Mouse (Mus musculus) c-Kit-positive CD71-negative TER-119-negative erythroid progenitor cells, embryonic 14.5 days (primary cell): ENCODE measurements around the gene Zbp1.

Experiments
- DNase-seq: peaks from one replicate; pipeline ENCODE4 v3.0.0-alpha.2; 2013; ENCODE audit warnings: low read depth

Gene Zbp1

DNA sequence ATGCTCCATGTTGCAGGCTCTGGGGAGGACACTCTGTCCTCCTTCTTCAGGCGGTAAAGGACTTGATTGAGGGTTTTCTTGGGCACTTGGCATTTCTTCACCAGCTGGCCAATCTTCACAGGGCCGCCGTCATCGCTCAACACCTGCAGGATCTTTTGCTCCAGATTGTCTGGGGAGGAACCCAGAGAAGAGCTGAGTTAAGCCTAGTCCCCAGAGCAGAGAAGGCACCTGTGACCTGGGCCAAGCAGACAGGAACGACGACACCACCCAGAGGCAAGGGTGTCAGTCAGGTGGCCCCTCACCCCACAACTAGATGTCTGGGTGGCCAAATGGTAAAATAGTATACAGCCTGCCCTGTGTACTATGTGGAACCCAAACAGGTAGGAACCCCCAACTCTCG lies 1.9 kb downstream of the Zbp1 start:
- DNase-seq = no peak

DNA sequence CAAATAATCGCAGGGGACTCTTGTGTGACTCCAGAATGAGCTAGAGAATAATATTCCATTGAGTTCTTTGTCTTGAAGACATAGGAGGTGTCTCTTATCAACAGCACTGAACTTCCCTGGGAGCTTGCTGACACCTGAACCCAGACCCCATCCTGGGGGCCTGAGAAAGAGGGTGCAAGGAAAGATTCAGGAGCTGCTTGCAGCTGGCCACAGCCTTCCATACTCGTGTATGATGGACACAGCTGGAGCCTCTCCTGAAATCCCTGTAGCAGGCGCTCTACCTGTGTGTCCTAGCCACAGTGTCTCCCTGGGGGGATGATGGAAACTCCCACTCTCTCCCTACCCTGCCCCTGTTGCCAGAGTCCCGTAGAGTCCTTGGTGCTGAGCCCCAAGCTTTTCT lies 6.5 kb downstream of the Zbp1 start:
- no peak for DNase-seq

DNA sequence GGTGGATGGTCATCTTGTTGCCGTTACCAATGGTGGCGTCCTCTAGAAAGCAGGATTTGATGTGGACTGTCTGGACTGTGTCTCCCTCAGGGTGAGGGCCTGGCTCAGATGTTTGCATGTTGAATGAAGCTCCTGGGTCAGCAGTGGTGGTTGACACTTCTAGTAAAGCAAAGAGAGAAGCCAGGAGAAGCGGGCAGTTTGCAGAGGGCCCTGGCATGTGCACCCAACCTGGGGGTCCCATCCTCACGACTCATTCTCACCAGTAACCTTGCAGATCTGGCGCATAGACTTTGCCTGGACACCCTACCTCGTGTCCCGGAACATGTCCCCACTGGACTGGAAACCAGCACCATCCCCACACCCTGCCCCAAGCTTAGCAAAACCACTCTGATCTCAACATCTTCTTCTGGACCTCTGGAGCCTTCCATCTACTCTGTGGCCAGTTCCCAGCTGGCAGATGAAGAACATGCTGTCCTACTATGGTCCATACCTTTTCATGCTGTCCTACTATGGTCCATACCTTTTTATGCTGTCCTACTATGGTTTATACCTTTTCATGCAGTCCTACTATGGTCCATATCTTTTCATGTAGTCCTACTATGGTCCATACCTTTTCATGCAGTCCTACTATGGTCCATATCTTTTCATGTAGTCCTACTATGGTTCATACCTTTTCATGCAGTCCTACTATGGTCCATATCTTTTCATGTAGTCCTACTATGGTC lies 9.5 kb downstream of the Zbp1 start:
- no peak for DNase-seq

DNA sequence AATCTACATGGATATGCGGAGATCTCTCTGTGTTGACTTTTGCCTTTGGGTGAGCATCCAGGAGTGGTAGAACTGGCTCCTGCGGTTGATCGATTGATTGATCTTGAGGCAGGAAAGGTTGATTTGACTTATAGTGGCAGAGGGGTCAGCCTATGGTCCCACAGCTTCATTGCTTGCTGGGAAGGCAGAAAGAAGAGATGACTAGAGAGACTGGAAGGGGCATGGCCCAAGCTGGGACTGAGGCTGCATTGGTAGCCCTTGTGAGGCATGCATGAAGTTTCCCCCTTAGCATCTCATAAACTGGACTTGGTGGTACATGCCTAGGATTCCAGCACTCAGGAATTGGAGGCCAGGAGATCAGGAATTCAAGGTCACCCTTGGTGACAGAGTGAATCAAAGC lies 11.7 kb downstream of the Zbp1 start:
- DNase-seq = no peak

DNA sequence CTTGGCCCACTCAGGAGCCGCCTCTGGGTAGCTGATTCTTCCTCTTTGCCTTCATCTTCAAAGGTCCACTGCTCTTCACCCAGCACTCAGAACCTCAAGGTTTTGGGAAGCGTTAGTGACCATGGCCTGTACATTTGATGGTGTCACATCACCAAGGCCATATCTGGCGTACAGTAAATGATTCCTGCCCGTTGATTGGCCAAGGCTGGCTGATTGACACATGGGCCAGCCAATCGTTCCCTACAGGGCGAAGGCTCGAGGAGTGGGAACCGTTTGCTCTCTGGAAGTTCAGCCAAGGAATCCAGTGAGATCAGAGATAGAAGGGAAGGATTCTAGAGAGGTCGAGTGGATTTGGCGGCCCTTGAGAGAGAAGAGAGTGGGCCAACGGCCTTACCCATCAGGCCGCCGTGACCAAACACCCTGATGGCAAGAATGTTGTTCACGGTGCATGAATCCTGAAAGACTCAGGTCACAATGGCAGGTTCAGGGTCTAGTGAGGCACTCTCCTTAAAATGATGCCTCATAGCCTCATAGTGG lies 13.1 kb downstream of the Zbp1 start:
- no peak for DNase-seq

DNA sequence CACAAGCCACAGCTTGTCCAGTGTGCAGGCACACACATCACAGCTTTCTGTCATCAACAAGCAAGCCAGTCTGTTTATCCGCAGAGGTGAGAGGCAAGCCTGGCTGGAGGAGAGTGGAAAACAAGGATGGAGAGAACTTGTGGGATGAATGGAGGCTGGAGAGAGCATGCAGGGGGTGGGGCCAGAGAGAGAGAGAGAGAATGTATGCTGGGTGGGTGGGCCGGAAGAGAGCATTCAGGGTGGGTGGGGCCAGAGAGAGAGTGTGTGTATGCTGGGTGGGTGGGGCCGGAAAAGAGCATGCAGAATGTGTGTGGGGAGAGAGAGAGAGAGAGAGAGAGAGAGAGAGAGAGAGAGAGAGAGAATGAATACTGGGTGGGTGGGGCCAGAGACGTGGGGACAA lies 14.1 kb downstream of the Zbp1 start:
- DNase-seq = no peak

DNA sequence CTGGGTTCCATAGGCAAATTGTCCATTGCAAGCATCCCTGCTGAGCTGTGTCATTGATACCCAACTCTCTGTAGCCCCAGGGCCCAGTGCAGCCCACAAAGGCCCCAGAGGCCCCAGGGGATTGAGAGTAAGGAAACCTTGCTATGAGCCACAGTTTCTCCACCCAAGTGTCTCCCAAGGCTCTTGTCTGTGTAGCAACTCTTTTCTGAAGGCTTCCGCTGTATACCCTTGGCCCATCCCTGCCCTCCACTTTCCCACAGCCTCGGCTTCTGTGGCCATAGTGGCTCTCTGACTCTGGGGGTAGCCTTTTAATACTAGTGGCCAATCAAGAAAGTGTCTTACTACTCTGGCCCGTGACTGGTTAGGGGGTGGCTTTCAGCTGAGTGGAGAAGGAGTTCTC lies 15.0 kb downstream of the Zbp1 start:
- DNase-seq = no peak

DNA sequence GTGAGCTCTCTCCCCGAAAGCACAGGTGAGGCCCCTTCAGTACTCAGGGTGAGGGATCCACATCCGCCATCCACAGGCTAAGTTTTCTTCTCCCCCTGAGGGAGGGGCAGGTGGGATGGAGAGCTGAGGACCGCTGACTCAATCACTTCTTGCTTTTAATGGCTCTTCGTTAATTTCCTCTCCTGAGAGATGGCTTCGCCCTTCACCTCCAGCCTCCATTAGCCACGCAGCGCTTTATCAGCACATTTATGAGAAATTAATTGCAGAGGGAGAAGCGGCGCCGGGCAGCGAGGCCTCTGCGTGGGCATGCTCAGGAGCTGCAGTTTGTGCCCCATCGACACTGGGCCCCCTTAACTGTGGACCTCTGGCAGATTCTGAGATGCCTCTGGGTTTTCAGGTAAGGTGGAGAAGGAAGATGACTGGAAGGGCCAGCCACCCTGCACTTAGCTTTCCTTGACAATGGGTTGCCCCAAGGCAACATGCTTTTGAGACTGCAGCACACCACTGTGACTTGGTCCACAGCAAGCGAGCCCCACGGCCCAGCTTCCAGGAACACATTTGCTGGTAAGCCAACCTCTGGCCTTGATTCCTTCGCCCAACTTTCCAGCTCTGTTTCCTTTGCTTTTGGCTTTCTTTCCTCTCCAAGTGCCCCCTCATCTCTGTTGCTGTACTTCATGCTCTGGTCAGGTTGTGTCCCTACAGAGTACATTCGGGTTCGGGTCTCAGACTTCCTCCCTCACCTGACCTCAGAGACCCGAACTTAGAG lies 15.6 kb downstream of the Zbp1 start:
- no peak for DNase-seq

DNA sequence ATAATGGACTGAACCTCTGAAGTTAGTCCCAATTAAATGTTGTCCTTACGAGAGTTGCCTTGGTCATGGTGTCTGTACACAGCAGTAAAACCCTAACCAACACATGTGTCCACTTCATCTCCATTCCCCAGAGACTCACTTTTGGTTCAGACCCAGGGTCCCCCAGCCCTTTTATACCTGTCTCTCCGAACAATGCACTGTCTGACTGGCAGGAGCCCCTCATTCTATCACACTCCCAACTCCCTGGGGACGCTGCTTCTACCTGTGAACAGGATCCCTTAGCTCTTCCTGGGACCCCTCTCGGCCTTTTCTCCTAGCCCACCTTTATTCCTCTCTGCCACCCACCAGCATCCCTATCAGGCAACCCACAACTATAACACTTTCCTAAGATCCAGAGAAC lies 23.9 kb downstream of the Zbp1 start:
- no peak for DNase-seq

DNA sequence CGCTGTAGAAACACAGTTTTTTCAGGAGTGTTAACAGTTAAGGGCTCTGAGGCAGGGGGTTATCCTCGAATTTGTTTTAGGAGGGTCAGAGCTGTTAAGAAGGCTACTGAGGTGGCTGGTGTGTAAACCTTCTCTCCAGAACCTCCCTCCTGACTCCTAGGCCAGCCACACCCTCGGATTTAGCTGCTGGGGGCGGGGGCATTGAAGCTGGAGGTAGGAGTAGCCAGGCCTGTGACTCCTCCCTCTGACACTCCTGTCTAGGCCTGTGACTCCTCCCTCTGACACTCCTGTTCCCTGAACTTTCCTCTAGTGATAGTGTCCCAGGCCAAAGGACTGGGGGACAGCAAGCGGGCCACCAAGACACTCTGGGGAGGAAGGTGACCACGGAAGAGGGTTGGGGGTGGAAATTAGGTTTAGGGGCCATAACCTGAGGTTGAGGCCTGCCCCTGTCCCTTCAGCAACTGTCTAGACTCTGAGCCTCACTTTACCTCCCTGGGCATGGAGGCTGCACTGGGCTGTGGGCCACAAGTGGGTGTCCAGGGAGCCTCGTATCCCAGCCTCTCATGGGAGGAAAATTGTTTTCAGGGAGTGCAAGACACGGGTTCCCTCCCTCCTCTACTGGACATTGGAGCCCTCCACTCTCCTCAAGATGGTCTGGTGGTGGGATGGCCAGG lies 31.4 kb downstream of the Zbp1 start:
- no peak for DNase-seq

DNA sequence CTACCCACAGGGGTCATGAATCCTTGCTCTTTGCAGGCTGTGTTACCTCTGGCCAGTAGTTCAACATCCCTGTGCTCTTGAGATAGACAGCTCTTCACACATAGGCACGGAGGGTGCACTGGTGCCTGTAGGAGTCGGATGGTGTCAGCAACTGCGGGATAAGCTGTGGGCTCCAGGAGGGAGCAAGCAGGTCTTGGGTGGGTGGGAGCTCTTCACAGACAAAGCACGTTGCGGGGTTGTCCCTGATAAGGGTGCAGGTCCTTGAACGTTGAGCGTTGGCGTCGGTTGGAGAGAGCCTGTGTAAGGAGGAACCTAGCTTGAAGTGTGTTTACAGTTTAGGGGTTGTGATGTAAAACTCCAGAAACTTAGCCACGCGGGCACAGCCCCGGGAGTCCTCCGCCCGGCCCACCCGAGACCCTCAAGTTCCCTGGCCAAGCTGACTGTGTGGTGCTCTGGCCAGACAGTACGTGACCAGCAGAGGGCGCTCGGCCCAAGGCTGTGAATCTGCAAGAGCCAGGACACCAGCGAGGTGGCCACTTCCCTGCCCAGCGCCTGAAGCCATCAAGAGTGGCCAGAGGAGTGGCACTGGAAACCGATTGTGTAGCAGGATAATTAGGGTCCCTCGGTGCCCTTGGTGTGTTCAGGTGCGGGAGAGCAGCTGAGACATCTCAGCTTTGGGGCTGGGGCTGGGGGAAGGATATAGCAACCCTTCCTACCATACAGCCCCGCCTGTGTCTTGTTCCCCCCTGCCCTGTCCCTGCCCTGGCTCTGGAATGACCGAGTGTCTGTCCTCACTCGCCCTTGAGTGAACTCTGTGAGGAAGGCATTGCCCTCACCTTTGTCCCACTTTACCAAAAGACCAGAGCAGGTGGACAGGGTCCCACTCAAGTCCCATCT lies 32.4 kb downstream of the Zbp1 start:
- no peak for DNase-seq

DNA sequence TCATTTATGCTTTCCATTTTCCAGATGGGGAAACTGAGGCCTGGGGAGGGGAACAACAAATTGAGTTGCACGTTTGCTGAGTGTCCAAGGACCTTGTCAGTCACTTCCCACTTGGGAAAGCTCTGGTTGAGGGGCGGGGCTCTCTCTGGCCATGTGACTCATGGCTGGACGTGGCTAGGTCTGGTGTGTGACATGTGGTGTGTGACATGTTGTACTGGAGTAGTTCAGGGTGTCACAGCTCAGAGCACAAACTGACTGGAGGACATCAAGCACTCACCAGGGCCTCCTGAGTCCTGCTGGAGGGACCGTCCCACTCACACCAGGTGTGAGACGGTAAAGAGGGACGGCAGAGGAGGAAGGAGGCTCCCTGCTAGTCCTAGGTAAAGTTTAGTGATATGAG lies 33.4 kb downstream of the Zbp1 start:
- DNase-seq = no peak

DNA sequence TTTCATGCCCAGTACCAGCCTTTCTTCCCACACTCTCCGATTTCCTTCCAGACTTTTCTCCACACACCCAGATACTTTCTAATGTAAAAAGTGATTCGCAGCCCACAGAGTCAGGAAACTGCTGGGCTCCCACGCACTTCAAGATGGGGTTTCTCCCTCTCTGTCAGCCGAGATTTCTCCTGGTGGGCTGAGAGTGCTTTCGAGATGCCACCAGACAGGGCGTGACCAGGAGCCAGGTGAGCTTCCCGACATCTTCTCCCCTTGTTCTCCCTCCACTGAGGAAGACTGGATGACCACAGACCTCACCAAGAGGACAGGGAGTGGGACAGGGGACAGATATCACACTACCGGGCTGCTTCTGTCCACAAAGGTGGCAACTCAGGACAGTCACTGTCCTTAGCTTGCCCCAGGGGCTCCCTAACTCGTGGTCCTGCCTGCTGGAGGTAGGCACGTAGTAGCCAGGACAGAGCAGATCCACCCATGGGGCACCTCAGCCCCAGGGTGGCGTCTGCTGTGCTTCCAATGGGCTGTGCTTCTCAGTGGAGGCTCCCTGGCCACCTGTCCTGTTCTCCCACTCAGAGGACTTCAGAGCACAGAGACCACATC lies 34.1 kb downstream of the Zbp1 start:
- DNase-seq = no peak

DNA sequence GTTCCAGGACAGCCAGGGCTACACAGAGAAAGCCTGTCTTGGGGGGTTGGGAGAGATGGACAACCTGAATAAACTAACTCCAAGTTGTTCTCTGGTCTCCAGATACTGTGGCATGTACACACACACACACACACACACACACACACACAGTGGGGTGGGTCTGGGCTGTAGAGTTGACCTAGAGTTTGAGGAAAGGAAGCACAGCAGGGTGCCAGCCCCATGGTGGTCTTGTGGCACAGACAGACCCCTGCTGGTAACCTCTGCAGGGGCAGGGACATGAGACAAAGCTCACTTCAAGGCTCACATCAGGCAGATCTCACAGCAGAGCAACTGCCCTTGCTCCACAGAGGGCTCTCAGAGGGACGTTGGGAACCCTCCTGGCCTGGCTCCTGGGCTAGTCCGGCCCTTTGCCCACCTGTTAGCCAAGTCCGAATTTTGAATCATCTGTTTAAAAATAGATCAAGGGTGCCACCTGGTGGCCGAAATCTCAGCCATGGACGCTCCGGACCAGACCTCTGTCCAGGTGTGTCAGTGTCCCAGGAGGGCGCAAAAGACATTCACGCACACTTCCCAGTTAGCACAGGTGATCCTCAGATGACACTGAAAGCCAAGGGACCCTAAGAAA lies 34.8 kb downstream of the Zbp1 start:
- DNase-seq = no peak

DNA sequence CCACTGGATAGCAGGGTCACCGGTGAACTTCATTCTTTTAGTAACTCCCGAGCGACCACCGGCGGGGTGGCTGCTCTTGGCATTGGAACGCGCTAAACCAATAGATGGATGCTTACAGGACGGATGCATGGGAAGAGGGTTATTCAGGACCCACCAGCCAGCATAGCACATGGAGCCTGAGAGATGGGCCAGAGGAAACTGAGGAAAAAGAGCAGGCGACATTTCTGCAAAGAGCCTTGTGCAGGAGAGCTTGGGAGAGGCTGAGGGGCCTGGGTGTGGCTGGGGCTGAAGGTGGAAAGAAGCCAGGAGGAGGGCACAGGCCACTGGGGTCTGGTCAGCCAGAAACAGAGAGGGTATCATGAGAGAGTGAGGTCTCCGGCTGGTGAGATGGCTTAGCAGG lies 35.4 kb downstream of the Zbp1 start:
- DNase-seq = no peak

DNA sequence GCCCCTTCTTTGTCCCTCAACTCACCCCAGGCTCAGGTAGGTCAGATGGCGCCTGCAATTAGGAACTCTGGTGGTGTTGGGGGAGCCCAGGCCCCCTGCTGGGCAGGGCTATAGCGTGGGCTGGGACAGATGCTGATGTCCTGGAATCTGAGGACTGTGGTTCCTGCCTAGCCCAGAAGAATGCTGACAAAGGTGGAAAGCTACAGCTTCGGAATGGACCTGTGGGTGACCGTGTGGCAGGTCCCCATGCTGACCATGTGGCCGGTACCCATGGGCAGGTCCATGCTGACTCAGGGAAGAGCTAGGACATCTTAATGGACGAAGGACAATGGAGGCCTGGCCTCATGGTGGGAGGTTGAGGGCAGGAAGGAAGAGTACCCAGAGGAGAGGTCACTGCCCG lies 35.9 kb downstream of the Zbp1 start:
- no peak for DNase-seq

DNA sequence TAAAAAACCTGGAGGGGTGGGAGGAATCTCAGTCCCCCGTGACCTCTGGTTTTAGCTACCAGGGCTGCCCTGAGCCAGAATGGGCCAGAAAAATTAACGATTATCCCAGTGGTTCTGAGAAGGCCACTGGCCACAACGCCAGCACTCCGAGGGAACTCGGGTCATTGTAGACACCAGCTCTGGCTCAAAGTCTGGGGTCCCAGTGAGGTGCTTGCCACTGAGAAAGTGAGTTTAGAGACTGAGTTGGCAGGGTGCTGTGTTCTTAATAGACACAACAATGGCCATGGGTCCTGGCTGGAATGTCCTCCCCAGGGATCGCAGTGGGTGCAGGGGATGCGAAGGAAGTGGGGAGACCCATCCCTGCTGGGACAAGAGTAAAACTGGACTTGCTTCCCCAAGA lies 36.8 kb downstream of the Zbp1 start:
- DNase-seq = no peak

DNA sequence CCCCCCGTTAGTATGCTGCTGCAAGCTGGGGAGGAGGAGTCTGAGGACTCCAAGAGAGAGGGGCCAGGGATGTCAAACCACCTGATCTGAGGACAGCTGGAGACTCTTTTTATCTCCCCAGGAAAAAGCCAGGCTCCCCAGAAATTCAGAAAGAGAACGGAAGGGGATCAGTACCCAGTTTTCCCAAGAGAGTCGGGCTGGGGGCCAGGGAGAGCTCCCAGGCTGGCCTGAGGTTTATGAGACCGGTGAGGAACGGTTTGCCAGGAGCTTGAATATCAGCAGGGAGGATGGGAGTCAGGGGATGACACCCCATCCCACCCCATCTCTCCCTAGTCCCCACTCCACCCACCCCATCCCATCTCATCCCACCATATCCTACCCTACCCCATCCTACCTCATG lies 37.2 kb downstream of the Zbp1 start:
- DNase-seq = no peak

DNA sequence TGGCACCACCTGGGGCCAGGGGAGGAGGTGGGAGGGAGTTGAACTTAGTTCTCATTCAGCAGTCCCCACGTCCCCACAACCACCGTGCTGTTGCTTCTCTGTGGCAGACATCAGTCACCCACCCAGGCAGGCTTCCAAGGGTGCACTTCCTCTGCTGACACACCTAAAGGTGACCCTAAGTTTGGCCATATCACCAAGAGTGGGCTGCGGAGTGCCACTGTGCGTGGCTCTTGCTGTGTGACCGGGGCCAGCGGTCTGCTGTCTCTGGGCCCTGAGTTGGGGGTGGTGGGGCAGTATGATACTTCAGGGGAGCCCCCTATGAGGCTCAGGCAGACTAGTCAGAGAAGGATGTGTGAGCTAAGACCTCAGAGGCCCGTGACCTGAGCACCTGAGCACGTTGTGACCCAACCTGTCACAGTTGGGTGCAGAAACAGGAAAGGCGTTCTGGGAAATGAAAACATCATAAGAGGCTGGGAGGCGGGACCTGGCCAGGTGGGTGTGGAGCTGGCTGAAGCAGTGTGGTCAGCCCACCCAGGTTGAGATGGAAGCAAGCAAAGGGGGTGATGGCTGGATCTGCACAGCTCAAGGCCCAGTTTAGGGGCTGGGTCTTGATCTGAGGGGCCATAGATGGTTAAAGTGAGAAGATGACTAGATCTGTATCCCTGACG lies 37.9 kb downstream of the Zbp1 start:
- DNase-seq = no peak

DNA sequence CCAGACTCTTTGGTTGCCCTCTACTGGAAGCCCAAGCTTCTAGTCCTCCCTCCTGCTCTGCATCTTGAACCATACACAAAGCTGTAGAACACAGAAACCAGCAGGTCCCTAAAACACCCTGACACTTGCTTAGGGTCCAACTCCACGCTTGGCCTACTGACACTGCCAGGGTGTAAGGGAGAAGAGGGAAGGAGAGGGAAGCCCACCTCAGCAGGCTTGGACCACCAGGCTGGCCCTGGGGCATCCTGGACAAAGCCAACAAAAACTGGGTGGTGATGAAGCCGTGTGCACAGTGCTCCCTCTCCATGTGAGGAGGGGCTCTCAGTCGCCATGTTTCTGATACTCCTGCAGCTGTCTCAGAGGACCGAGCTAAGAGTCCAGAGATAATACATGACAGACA lies 38.7 kb downstream of the Zbp1 start:
- no peak for DNase-seq

DNA sequence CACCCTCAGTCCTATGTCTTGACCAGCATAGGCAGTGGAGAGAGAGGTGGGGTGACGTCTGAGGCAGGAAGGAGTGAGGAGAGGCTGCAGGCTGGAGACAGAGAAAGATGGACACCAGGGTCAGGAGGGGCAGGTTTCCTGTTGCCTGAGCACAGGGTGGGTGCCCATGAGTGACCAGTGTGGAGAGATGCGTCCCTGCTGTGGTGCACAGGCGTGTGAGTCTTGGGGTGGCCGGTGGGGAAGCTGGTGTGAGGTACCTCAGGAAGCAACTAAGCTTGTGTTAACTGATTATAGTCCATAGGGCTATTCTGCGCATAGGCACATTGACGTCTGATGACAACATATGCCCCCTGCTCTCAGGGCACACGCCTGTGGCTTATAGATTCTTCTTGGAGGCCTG lies 39.7 kb downstream of the Zbp1 start:
- DNase-seq = no peak
